Mouse (Mus musculus) olfactory bulb, adult 2 months (tissue): ENCODE results near the gene Gm10197.

Experiments used
- CTCF ChIP-seq: fragments of 200-500 bp; IDR thresholded peaks from 2 replicates; pipeline ENCODE4 v1.5.1; 2012; ENCODE audit warnings: low read depth, mild to moderate bottlenecking, low read length, moderate library complexity; ENCODE audit not compliant: insufficient read depth
- POLR2A ChIP-seq: fragments of 200-500 bp; IDR thresholded peaks from 2 replicates; pipeline ENCODE4 v1.6.1; 2012; ENCODE audit warnings: mild to moderate bottlenecking, low read depth, low read length, moderate library complexity; ENCODE audit not compliant: insufficient read depth

- no peak for TF ChIP-seq POLR2A
- no peak for TF ChIP-seq CTCF
These were observed 39.6 kb downstream of the Gm10197 start for GRCm38 (mm10) chr19:53331882-53332500.
